Mouse (Mus musculus): ENCODE measurements around the gene Lbx1.

DNA sequence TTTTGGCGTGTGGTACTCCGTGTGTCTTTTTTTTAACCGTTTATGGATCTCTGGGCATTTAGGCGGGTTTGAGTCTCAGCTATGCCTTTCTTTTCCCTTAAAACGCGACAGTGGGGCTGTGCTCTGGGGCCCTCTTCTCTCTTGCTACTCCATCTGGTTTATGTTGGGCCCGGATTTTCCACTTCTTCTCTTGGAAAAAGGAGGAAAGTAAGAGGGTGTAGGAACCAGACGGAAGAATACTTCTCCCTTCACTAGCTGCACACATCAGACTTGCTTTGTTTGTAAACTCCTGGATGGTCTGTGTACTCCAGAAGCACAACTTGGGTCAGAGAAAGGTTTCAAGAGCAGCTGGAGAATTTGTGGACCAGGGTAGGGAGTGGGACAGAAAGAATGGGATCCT lies 1.5 kb upstream of the Lbx1 start:
- TF ChIP-seq CTCF (IDR thresholded peaks at IDR 0.05; ENCODE audit: low read depth) = no peak
- TF ChIP-seq EP300 (IDR thresholded peaks at IDR 0.05; ENCODE audit: low read depth) = no peak
